Mouse (Mus musculus) ovary, postnatal 36 days (tissue): ENCODE data around the gene Pcx.

Source experiments
- DNase-seq: peaks from one replicate; pipeline ENCODE4 v3.0.0; 2022; ENCODE audit warnings: low spot score, mixed read lengths

The Pcx gene

GRCm38 (mm10) chr19:4548305-4548883, 38.1 kb downstream of the Pcx start:
- DNase-seq, result no peak

DNA sequence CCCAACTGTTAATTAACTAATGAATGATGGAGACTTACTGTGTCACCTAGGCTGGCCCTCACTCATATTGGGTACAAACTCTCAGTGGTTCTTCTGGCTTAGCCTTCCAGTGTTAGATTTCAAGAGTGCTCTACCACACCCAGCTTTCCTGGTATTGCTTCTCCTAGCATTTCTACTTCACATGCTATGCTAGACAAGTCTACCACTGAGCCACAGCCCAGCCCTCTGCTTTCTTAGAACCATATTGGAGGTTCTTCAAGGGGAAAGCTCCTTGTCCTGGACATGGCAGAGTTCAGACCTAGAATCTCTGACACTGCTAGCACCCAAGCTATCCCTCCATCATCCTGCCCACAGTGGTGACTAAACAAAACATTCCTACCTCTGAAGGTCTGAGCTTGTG, 44.0 kb downstream of the Pcx start:
- DNase-seq, result no peak

DNA sequence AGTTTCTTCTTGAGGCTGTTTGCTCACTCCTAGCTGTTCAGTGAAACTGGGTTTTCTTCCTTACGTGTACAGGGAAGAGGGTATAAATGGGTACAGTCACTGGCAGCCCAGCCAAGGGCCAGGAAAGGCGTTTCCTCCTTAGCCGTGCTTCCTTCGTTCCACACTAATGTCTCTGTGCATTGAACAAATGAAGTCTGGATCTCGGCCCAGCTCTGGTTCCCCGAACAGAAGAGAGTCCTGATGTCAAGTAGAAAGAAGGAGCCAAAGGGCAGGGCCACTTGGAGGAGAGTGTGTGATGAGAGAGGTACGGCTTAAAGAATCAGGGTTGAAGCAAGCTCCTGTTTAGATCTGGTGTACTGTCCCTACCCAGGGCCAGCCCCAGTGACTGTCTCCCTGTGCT, 44.8 kb downstream of the Pcx start:
- DNase-seq, result no peak

GRCm38 (mm10) chr19:4556787-4557186, 46.5 kb downstream of the Pcx start:
- DNase-seq, result no peak

DNA sequence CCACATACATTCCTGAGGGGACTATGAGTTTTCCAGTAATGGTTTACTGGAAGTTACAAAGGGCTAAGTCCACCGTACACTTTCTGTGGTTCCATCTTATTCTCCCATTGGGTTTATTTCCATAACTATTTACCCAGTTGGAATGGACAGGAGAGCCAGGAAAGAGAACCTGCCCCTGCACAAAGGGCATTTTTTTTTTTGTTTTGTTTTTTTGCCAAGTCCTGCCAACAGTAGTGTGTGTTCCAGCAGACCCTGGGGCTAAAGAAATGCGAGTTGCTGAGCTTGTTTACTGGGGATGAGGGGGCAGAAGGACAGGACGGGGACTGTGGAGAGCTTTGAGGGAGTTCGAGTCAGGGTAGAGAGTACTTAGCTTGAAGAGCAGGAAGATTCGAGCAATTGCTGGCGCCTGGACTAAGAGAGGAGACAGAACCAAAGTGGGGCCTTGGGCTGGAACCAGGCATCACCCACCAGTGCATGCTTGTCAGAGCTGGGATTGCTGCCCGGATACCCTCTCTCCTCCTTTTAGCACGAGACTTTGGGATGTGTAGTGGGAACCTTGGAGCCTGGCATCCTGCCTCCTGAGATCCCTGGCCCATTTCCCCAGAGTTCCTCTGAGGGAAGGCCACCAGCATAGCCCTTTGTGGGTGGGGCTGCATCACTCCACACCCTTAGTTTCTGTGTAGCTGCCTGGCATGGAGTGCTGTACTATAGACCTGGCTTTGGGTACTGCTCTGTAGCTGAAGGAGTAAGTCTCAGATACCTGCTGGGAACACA, 47.7 kb downstream of the Pcx start:
- peak; percentile 38 for DNase-seq

DNA sequence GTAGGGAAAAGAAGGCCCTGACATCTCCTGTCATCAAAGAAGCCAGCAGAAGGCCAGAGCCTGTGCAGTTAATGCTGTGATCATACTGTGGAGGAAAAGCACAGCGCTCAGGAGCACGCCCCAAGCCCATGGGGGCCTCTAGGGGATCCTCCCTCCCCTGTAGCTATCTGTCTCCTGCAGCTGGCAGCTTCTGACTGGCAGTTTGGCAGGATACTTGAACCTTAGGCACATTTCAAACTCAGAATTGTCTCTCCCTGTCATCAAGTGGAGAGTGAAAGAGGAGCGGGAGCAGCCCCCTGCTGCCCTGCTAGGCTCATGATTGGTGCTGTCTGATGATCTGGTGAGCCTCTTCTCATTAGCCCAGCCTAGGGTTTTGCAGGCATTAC, 48.3 kb downstream of the Pcx start:
- no peak for DNase-seq

DNA sequence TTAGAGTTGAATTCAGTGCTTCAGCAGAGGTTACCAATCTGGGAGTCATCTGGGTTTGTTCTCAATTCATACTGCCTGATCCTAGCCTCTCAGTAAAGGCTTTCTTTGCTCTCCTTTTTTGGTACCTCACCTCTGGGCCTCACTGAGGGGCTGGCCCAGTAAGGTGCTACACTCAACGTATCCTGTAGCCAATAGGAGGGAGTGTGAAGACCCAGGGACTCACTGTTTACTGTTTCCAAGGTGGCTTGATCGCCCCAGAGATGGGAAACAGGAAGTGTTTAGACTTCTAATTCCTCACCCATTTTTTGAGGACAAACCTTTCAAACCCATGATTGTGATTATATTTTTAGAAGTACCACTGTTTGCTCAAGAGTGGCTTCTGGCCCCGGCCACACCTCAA, 48.7 kb downstream of the Pcx start:
- no peak for DNase-seq

- DNase-seq, result no peak
Measured at GRCm38 (mm10) chr19:4559588-4559987, 49.3 kb downstream of the Pcx start.

DNA sequence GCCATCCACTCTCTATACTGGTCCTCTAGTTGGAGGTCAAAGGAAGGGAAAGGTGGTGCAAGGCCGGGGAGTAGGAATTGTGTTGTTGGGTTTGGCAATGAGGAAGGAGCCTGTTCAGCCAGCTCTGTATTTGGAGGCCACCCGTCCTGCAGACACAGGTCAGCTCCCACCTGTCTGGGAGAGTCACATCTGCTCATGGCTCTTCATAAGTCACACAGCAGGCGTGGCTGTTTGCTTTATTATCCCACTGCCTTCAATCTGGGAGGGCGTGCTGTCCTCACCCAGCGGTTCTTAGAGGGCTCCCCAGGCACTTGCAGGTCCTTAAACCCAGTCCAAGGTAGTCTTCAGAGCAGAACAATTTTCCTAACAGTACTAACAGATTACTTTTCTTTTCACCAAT, 49.9 kb downstream of the Pcx start:
- no peak for DNase-seq

DNA sequence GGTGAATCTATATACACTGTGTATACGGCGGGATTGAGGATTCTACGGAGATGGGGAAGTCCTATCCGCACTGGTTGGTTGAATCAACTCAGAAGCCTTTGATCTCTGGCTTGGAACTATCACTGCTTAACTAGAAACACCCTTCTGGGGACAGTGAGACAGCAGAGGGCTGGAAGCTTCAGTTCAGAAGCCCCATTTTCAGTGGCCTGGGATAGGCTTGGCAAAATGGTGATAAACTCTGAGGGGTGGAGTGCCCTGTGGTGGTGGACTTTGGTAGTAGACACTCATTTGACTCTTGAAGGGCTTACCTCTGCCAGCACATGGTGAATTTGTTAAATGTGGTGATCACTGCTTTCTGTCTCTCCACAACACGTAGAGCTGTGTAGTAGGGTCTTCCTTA, 55.4 kb downstream of the Pcx start:
- no peak for DNase-seq

GRCm38 (mm10) chr19:4566880-4567279, 56.6 kb downstream of the Pcx start:
- DNase-seq, result no peak

- no peak for DNase-seq
Measured at GRCm38 (mm10) chr19:4567665-4568064, 57.4 kb downstream of the Pcx start.

GRCm38 (mm10) chr19:4568832-4569231, 58.6 kb downstream of the Pcx start:
- peak; percentile 23 for DNase-seq

GRCm38 (mm10) chr19:4569356-4570236, 59.3 kb downstream of the Pcx start:
- DNase-seq, result no peak

DNA sequence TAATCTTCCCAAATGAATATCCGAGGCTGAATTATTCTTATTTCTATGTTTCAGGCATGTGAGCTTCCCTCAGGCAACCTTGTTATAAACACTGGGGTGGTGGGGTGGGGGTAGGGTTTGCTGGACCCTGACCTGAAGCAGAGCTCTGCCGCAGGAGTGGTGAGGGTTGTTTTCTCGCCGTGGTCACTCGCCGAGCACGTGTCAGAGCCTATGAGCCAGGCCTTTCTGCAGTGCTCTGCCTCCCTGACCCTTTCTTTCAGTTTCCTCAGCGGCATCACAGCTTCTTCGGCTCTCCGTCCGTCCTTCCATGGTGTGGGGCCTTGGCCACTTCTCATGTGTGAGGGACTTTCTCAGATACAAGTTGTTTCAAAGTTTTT, 60.0 kb downstream of the Pcx start:
- DNase-seq, result no peak

- DNase-seq, result no peak
Measured at GRCm38 (mm10) chr19:4570815-4571214, 60.5 kb downstream of the Pcx start.

DNA sequence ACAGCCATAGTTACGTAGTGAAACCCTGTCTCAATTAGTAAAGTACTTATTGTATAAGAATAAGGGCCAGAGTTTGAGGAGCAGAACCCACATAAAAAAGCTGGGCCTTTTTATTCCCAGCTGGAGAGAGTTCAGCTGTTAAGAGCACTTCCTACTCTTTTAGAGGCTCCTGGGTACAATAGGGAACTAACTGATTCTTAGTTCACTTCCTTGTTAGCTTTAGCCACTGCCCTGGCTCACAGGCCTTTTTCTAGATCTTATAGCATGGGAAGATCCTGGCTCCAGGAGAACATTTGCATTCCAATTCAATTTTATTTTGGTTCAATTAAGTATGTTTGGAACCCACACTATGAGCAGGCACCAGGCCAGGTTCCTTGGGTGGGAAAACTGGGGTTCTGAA, 61.4 kb downstream of the Pcx start:
- no peak for DNase-seq

GRCm38 (mm10) chr19:4572061-4572460, 61.8 kb downstream of the Pcx start:
- DNase-seq, result no peak

GRCm38 (mm10) chr19:4572467-4572866, 62.2 kb downstream of the Pcx start:
- DNase-seq, result no peak

DNA sequence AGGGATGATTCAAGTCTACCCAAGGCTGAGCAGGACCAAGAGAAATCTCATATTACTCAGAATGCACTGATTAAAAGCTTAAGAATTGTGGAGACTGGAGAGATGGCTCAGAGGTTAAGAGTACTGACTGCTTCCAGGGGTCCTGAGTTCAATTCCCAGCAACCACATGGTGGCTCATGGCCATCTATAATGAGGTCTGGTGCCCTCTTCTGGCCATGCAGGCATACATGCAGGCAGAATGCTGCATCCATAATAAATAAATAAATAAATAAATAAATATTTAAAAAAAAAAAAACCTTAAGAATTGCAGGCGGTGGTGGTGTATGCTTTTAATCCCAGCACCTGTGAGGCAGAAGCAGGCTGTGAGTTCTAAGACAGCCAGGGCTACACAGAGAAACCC, 63.0 kb downstream of the Pcx start:
- DNase-seq, result no peak

- DNase-seq, result no peak
Measured at GRCm38 (mm10) chr19:4578799-4579198, 68.5 kb downstream of the Pcx start.

DNA sequence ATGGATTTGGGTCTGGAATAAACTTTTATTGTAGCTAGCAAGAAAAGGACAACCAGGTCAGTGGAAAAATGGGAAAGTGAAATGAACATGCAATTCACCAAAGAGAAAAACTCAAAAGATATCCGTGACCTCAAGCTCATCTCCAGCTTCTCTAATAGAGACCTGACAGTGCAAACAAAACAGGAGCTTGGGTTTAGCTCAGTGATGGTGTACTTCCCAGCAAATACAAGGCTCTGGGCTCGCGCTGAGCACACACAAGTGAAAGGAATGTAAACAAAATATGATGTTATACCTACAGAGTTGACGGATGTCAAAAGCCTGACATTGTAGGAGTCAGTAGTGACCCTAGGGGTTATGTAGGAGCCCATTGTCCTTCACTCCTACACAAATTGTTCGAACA, 69.0 kb downstream of the Pcx start:
- no peak for DNase-seq

GRCm38 (mm10) chr19:4583856-4584255, 73.6 kb downstream of the Pcx start:
- DNase-seq, result no peak
